Mouse (Mus musculus): ENCODE measurements at regions not wholly inside any gene's neighbourhood (a gene's known extent, or its start where the extent isn't known, plus 50 kb on each side); places are given as distances from the start of the nearest gene placed in this dataset.

DNA sequence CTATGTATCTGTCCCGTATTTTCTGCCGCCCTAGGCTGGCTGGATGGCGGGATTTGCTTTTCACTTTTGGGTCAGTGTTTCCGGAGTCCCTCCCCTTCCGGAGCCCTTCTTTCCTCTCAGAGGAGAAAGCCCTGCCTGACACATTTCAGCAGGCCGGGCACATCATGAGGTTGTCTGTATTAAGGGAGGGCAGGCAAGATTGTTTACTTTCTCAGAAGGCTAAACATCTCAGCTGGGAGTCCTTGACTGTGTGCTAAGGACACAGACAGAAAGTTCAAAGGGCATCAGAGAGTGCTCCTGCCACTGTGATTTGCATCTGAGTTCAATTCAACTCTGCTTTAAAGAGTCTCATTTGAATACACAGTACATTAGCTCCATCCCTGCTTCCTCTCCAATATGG, 218.8 kb upstream of the Pard3b start:
- DNase-seq (ENCODE audit: low spot score): no peak

DNA sequence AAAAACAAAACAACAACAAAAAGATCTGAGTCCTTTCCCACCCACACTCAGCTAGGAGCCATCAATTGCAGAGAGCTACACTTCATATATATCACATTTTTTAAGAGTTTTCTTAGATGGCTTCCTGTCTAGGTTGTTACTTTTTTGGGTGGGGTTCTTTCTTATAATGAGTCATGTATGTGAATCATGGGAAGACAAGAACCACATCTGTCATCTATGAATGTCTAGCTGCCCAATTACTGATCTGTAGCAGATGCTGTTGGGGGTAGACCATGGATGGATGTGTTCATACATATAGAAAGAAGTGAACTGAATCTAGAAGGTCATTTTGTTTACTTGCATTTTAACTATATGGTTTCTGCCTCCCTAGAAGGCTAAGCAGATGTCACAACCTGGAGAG, 215.4 kb upstream of the Pard3b start:
- no peak for DNase-seq (ENCODE audit: low spot score)

DNA sequence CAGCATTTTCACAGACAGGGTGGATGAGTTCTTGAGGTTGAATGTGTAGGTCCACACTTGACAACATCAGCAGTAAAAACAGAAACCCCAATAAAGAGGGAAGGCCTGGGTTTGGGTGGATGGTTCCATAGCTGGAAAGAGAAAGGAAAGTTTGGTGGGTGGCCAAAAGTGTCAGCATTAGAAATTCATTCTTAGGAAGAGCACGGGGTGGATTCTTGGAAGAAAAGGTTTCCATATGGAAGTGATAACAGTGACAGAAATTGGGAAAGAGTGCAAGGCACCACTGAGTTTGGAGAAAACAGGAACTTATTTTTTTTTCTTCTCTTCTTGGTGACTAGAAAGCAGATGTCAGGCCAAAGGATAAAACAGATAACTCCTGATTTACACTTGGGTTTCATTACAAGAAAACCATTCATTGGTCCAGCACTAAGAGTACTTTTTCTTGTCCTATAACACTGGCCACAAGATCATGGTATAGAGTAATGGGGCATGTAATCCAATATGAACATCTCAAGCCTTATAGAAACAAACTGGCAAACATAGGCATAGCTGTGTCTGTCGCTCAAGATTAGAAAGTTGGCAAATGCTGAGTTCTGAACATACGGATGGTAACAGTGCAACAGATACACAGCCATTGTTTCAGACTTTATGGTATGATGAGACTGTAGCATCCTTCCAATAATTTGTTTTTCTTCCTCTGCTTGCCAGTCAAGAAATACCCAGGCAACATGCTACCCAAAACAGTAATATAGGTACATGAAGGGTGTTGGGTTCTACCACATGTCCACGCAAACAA, 209.7 kb upstream of the Pard3b start:
- no peak for DNase-seq (ENCODE audit: low spot score)

DNA sequence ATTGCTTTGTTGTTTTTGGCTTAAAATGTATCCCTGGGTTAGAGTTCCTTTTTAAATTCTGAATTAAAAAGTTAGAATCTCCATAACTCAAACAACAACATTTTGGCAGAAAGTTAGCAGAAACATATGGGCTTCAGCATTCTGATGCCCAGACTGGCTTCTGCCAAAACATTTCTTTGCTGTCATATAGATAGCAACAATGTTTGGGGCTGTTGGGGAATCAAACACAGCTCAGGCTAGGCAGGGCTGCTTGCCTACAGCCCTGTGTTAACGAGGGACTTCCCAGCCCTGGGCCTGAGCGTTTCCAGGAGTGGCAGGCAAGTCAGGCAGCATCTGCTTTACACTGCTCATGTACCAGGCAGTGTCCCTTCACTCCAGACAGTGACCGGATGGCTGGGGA, 201.0 kb upstream of the Pard3b start:
- no peak for DNase-seq (ENCODE audit: low spot score)

DNA sequence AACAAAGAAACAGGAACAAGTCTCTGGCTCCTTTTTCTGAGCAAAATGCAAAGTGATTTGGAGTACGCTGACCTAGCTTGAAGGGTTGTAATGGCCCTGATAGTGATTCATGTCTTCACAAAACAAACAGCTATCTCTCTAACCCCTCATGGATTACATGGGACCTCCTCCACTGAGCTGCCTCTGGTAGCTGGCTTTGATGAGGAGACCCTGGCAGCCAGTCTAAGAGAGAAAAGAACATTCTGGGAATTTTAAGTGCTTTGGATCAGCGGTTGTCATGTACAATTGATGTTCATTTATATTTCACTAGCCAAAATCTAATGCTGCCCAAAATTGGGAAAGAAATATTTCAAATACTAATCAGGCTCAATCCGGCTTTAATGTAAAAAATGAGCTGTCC, 177.2 kb upstream of the Pard3b start:
- no peak for DNase-seq (ENCODE audit: low spot score)

DNA sequence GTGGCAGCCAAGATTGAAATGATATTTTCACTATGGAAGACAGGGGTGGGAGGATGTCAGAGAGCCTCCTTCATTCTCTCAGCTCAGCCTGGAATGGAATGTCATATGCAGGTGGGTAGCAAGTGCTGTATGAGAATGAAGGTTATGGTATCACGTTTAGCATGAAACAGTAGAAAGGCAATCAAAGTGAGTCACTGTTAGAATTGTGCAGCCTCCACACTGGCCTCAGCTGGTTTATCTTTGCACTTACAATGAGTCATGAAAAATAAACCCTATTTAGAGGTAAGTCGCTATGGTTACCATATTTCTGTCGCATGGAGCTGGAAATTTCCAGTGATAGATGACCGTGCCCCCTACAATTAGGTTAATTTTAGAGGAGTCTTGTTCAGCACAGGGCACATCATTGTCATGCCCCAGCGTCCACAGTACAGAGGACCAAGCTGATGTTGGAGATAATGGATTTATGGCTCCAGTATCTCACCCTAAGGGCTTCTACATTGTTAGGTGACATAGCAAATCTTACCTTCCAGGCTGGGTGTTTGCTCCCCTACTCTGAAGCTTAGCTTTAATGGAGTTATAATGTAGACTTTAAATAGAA, 167.9 kb upstream of the Pard3b start:
- no peak for DNase-seq (ENCODE audit: low spot score)

DNA sequence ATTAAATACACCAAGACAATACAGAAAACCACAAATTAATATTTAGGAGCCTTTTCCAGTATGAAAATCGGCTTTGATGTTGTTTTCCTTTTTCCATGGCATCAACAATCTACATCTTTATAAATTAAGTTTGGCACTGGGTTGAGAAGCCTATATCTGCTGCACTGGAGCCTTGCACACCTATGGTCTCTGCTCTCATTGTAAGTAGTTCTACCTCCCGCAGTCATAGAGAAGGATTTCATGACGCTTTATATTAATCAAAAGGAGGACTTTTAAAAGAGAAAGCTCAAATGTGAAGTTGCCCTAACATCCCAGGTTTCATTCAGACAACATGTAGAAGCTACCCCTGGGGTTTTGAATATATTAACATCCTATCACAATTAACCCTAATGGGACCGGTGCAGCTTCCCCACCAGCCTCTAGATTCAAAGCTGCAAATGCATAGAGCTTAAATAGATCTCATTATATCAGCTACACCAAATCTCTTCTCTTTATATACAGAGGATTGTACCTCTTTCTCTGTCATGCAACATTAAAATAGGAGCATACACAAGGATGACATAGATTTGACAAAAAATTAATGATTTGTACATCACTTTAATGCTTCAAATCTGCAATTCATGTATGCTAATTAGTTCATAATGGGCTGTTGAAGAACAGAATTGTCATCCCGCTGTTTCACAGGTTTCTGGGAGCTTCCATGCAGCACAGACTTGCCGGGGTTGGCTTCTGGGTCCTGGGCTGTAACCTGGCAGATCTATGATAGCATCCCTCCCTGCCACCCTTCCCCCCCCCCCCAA, 166.6 kb upstream of the Pard3b start:
- DNase-seq (ENCODE audit: low spot score): no peak

DNA sequence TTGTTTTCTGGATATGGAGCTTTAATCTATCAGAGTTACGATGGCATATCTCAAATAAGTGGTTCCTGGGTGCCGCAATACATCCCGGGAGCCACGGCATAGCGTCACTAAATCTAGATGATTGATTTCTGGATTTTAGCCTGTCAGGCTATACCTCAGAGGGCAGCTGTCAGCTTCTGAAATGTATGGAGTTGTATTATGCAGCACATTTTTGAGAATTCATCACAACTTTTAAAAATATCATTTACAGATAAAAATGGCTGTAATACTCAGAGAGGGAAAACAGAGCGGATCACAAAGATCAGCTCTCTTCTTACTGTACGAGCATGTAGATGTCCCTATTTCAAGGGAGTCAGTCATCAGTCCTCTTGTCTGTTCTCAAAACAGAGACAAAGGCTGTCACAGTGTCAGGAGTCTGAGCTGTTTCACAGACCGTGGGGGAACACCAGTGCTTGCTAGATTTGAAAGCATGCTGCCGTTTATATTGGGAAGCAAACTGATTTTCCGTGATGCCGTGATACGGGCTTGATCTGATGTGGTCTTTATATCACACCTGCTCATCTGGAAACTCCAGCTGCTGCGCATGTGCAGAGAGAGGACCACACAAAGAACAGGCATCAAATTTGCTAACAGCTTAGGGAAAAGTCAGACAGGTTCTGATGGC, 165.9 kb upstream of the Pard3b start:
- no peak for DNase-seq (ENCODE audit: low spot score)

DNA sequence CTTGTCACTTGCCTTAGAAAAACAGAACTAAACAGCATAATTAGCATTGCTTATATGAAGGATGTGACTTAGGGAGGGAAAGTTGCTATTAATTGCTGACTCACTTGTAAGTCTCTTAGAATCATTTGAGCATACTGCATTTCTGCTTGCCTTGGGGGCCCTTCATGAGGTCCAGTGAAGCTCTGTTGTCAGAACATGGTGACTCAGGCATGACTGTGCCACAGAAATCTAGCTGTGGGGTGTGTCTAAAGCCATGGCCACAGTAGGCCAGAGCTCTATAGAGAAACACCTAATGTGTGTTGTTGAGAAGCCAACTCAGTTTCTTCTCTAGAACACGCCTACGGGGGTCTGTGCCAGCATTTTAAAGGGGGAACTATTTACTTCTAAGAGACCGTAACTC, 153.2 kb upstream of the Pard3b start:
- no peak for DNase-seq (ENCODE audit: low spot score)

DNA sequence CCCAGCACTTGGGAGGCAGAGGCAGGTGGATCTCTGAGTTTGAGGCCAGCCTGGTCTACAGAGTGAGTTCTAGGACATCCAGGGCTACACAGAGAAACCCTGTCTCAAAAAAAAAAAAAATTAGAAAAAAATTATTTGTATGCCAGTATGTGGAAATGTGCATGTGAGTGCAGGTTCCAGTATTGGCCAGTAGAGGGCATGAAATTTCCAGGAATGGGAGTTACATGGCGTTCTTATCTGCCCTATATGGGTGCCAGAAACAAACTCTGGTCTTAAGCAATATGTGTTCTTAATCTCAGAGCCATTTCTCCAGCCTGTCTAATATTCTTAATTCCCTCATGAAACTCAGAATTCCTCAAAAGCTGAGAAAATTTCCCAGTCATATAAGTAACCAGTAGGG, 113.7 kb upstream of the Pard3b start:
- DNase-seq (ENCODE audit: low spot score): no peak

DNA sequence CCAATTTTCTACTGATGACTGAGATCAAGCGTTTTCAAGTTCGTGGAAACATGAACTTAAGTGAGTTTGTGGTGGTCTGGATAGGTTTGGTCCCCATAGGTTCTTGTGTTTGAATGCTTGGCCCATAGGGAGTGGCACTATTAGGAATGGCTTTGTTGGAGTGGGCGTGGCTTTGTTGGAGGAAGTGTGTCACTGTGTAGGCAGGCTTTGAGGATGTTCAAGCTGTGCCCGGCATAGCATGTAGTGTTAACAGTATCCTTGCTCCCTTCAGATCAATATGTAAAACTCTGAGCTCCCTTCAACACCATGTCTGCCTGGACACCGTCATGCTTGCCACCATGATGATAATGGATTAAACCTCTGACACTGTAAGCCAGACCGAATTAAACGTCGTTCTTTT, 112.7 kb upstream of the Pard3b start:
- DNase-seq (ENCODE audit: low spot score): no peak

DNA sequence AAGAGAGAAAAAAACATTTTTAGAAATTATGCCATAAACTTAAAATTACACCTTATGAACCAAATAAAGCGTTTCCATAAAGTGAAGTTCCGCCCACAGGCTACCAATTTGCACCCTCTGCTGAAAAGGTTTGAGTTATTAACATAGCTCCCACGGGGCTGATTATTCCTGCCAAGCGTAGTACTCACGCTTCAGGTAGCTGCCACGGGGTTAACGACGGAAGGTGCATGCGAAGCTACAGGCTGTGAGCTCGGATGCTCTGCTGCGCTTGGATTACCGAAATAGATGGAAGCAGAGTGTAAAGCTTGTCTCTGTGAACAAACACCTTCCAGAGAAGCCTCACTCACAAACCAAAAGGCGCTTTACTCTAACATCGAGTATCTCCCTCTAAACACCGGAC, 109.9 kb upstream of the Pard3b start:
- no peak for DNase-seq (ENCODE audit: low spot score)

DNA sequence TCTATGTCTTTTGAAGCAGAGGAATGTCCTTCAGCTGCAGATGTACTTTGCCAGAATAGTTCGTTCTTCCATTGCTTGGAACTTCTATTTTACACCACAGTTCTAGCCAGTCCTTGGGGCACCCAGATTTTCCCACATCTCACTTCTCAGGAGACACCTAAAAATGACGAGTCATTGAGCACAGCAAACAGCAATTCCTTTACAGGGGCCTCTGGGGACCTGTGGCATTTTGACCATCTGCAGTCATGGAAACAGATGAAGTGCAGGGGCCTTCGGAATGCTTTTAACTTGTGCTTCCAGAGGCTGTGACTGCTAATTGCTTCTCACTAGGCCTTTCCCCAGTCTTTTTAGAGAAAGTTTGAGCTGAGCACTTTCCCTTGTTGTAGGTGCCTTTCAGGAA, 108.5 kb upstream of the Pard3b start:
- no peak for DNase-seq (ENCODE audit: low spot score)

DNA sequence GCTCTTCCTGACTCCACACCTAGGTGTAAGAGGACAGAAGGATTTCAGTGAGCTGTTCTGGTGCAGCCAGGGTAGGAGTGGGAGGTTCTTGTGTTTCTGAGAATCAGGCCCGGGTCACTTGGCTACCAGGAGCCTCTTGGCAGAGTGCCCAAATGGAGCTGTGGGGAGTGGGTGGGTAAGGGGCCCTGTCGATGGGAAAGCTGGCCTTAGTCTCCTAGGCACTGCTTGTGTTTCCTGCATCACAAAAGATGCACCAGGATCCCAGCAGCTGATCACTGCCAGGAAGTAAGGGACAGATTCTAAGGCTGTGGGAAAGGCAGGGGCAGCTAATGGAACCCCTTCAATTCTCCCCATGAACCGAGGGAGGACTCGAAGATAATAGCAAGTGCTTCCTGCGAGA, 107.1 kb upstream of the Pard3b start:
- no peak for DNase-seq (ENCODE audit: low spot score)

DNA sequence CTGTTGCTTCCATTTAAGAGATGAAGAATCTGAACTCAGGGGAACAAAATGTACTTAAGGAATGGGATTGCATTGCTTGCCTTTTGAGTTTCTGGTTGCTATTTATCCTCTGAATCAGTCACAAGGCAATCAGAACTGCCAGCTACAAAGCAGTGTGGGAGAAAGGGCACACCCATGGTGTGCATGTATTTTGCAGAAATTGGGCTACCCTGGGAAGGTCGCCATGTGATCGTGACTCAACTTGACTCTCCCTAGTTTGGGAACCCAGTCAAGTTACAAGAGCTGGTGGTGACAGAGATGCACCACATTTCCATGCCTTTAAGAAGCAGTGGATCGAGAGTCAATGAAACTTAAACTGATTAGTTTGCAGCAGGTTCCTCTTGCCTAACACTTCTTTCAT, 98.5 kb upstream of the Pard3b start:
- DNase-seq (ENCODE audit: low spot score): peak; percentile 2

DNA sequence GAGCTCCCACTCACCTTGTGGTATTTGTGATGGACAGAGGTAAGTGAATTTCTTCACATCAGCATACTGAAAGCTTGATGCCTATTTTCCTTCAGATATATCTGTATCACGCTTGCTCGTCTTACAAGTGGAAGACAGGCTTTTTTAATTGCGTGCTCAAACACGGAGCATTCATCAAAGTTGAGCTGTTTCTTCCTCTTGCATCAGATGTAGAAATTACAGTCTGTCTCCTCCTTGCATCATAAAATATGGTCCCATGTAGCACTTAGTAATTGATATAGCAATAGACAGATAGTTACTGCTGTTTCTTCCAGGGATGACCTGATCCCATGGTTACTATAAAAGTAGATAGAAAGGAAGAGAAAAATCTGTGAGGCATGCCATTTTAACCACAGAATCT, 97.5 kb upstream of the Pard3b start:
- DNase-seq (ENCODE audit: low spot score): no peak

DNA sequence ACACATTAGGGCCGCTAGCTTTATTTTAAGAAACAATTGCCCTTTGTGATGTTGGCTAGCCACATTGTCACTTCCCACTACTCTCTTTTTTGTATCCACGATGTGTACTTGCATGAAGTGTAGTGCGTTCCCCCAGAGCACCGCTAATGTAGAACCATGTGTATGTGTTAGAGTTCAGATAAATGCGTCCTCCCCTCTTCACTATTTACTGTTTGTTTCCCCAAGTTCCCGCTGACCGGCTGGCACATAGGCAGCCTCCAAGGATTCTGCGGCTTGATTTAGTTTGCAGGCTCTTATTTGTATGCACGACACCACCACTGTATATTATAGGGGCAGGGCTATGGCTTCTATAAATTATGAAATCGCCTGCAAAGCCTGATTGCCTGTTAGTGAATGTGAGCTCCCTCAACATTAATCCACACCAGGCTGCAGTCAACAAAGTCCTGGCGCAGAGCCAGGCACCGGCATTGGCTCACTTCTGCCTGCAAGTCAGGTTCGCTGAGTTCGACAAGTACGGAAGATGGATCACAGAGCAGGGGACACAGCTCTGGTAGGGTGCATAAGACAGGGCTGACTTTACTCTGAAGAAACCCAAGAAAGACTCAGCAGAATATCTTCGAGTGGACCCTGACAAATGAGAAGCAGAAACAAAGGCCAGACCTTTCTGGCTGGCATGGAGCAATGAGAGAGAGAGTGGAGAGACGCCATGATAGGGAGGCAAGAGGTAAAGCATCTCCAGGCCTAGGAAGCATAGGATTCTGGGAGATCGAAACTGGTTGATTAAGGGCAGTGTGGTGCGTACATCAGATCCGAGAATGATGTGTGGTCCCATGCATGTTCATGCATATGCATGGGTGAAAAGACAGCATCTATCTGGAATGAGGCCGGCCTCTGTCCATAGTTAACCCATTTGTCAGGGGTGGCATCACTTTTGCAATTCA, 85.8 kb upstream of the Pard3b start:
- DNase-seq (ENCODE audit: low spot score): no peak

DNA sequence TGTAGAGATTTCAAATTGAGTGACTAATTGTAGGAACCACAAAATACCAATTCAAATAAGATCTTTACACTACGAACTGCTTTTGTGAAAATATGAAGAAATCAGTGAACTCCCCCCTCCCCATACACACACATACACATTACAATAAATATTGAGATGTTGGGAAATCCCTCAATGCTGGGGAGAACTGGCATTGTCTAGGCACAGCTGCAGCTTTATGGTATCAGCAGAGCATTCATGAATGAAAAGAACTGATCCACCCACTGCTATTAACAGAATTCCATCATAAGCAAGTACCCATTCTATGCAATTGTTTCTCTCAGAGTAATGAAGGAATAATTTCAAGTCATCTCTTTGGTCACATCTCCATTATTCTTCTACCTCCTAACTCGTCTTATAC, 79.1 kb upstream of the Pard3b start:
- DNase-seq (ENCODE audit: low spot score): no peak

DNA sequence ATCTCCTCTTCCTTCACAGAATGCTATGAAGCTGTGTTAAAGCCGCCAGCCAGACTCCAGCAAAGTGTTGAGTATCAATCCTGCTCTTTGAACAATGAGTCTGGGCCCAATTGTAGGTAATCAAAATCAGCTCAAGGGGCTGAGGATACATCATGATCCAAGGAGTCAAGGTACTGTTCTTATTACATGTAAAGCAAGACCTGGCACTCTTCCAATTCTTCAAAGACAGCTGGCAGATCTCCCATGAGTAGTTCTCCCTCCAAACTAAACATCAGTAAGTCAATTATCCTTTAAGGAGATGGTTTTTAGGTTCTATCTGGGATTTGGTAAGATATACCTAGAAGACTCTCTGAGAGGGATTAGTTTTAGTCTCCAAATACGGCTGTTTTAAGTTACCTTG, 76.5 kb upstream of the Pard3b start:
- no peak for DNase-seq (ENCODE audit: low spot score)

DNA sequence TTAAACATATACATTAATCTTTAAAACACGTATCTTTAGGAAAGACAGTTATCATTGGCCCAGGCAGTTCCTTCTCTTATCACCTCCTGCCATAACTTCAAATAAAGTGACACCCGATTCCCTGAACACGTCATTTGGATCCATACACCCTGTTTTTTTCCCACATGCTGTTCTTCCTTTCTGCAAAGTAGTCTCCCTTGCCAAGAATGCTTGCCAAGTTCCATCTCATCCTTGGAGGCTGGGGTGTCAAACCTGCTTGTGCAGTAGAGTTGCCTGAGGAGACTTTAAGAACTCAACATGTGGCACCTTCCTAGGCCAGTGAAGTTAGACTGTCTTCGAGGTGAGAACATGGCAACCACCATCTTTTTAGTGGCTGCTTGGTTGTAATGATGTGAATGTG, 73.2 kb upstream of the Pard3b start:
- no peak for DNase-seq (ENCODE audit: low spot score)

DNA sequence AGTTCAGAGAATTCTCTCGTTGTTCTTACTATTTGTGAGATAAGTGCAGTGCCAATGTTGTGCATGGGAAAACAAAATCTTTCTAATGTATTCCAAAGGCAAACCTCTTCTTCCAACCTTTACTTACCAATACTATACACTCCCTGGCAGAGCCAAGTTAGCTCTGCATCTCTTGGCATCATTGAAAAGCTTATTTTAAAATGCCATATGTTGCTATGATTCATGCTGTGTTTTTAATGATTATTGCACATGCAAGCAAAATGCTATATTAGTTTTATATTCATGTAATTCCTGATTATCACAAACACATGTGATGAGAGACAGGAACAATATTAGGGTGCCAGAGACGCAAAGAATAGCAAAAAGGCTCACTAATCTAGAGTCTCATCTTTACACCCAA, 64.3 kb upstream of the Pard3b start:
- DNase-seq (ENCODE audit: low spot score): no peak

DNA sequence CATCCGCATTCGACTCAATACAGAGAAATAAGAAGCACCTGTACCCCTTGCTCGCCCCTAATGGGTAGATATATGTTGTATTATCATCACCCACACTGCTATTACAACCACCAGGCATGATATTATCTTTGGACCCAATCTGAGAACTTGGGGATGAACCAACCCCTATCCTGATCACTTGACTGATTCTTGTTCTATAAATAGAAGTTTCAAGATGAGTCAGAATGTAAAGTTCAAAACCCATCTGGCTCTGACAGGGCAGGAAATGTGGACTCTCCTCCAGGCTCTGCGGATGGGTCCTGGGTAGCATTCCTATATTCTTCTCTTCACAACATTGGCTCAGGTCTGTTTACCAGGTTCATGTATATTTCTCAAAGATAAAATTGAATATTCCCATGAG, 61.9 kb upstream of the Pard3b start:
- DNase-seq (ENCODE audit: low spot score): no peak

Data from adipocyte (in vitro differentiated cells).